Mouse (Mus musculus): ENCODE data around the gene Osbpl3. TPM values are rescaled to one million over a fixed set of nuclear protein-coding genes. Genes with fewer than 3 reads are reported as not detected.

Gene Osbpl3
- polyA plus RNA-seq, 1 experiment from 2014 or later: 19.7 TPM

- 74% methylated on average over 8 of the region's 8 CpGs for WGBS
- Histone ChIP-seq H3K4me2 (ENCODE audit: low read depth, low read length) (no peak overlapping the region), H3K9me3 (replicated peaks; ENCODE audit: control insufficient read depth, low read length) (no peaks in the 10 kb centered on the region), H3K9ac (ENCODE audit: low read length) (no peak overlapping the region), H3K27me3 (ENCODE audit: control insufficient read depth, insufficient read depth, low read length) (no peaks in the 10 kb centered on the region), H3K27ac (ENCODE audit: low read length) (no peak overlapping the region), H3K4me3 (ENCODE audit: low read length) (no peak overlapping the region), H3K36me3 (ENCODE audit: control insufficient read depth, insufficient read depth) (peaks cover 6% of the 10 kb centered on the region; the same call in 1 of the 2 replicates), H3K4me1 (ENCODE audit: control insufficient read depth, insufficient read depth, low read length) (peaks cover 39% of the 10 kb centered on the region)
- no peak for ATAC-seq (replicated peaks; ENCODE audit: extremely low read depth, insufficient read depth, low FRiP score)
Observed at GRCm38 (mm10) chr6:50364364-50364763, 91.6 kb downstream of the Osbpl3 start.

DNA sequence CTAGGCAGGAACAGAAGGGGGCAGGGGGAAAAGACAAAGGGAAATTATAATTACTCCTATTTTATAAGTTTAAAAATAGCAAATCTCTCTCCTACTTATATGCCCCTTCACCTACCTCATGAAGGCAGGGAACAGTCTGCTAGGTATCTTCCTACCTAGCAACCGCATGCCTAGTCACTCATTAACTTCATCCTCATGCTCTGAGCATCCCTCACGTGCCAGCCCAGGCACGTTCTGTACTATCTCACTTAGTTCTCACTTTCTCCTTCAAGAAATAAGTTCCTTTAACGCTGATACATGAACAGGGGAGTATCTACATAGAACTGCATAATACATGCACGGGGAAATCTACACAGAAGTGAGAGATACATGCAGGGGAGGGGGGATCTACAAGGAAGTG is 92.6 kb downstream of the Osbpl3 start:
- H3K4me2 ChIP-seq (ENCODE audit: low read depth, low read length): no peak overlapping the region
- 75% methylated on average over 5 of the region's 5 CpGs for WGBS
- H3K4me1 ChIP-seq (ENCODE audit: control insufficient read depth, insufficient read depth, low read length): peaks cover 47% of the 10 kb centered on the region

DNA sequence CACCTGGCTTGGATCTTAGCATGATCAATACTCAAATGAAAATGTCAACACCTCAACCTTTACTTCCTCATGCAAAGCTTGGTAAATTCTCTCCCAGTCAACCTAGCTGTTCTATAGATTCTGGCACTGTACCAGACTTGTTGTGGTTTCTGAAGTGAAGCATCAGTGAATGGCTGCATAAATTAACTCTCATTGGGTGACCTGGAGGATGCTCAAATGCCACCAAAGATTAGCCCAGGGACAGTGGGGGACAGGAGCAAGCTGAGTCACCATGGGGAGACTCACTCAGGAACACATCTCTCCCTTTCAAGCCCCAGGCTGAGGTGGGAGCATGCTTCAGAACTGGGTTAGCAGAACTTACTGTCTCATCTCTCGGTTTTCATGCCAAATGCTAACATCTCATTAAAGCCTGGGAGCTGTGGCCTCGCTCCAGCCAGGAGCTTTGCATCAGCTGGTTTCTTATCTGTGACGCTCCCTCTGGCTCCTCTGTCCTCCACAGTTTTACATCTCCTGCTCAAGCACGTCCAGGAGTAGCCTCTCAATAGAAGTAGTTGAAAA is 93.2 kb downstream of the Osbpl3 start:
- no peak overlapping the region for H3K4me3 ChIP-seq (ENCODE audit: low read length)
- 32% methylated on average over 4 of the region's 4 CpGs for WGBS
- no peaks in the 10 kb centered on the region for H3K36me3 ChIP-seq (ENCODE audit: control insufficient read depth, insufficient read depth)
- no peak overlapping the region for H3K4me2 ChIP-seq (ENCODE audit: low read depth, low read length)
- no peaks in the 10 kb centered on the region for H3K9me3 ChIP-seq (replicated peaks; ENCODE audit: control insufficient read depth, low read length)
- H3K27ac ChIP-seq (ENCODE audit: low read length): peak overlapping the region; percentile 23; the same call in 1 of the 2 replicates
- ATAC-seq (replicated peaks; ENCODE audit: extremely low read depth, insufficient read depth, low FRiP score): no peak
- H3K9ac ChIP-seq (ENCODE audit: low read length): no peak overlapping the region
- peaks cover 48% of the 10 kb centered on the region for H3K4me1 ChIP-seq (ENCODE audit: control insufficient read depth, insufficient read depth, low read length)
- no peaks in the 10 kb centered on the region for H3K27me3 ChIP-seq (ENCODE audit: control insufficient read depth, insufficient read depth, low read length)

More for the DNA sequence above, 92.6 kb downstream of the Osbpl3 start:
- peak overlapping the region; percentile 23; the same call in 1 of the 2 replicates for H3K27ac ChIP-seq (ENCODE audit: low read length)
- ATAC-seq (replicated peaks; ENCODE audit: extremely low read depth, insufficient read depth, low FRiP score): no peak
- H3K4me3 ChIP-seq (ENCODE audit: low read length): no peak overlapping the region
- H3K27me3 ChIP-seq (ENCODE audit: control insufficient read depth, insufficient read depth, low read length): no peaks in the 10 kb centered on the region
- H3K9me3 ChIP-seq (replicated peaks; ENCODE audit: control insufficient read depth, low read length): no peaks in the 10 kb centered on the region
- peaks cover 4% of the 10 kb centered on the region; the same call in 1 of the 2 replicates for H3K36me3 ChIP-seq (ENCODE audit: control insufficient read depth, insufficient read depth)
- no peak overlapping the region for H3K9ac ChIP-seq (ENCODE audit: low read length)

DNA sequence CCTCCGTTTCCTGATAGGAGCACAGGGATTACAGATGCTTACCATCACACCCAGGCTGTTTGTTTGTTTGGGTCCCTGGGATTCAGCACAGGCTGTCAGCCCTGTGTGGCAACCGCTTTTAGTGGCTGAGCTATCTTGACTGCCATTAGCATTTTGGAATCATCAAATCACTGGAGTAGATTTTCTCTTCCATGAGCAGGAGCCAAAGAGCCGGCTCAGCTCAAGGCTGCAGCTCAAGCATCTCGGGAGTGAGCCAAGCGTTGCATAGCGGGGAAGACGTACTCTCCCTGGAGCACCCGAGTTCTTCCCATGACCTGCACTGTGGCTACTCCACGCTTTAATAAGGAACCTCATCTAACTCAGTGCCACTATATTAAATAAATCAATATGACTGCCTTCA is 93.8 kb downstream of the Osbpl3 start:
- Histone ChIP-seq H3K27ac (ENCODE audit: low read length) (no peak overlapping the region), H3K4me1 (ENCODE audit: control insufficient read depth, insufficient read depth, low read length) (peaks cover 51% of the 10 kb centered on the region), H3K27me3 (ENCODE audit: control insufficient read depth, insufficient read depth, low read length) (no peaks in the 10 kb centered on the region), H3K9me3 (replicated peaks; ENCODE audit: control insufficient read depth, low read length) (no peaks in the 10 kb centered on the region), H3K4me3 (ENCODE audit: low read length) (no peak overlapping the region), H3K4me2 (ENCODE audit: low read depth, low read length) (no peak overlapping the region), H3K36me3 (ENCODE audit: control insufficient read depth, insufficient read depth) (no peaks in the 10 kb centered on the region), H3K9ac (ENCODE audit: low read length) (no peak overlapping the region)
- no peak for ATAC-seq (replicated peaks; ENCODE audit: extremely low read depth, insufficient read depth, low FRiP score)
- WGBS: 72% methylated on average over 9 of the region's 9 CpGs

DNA sequence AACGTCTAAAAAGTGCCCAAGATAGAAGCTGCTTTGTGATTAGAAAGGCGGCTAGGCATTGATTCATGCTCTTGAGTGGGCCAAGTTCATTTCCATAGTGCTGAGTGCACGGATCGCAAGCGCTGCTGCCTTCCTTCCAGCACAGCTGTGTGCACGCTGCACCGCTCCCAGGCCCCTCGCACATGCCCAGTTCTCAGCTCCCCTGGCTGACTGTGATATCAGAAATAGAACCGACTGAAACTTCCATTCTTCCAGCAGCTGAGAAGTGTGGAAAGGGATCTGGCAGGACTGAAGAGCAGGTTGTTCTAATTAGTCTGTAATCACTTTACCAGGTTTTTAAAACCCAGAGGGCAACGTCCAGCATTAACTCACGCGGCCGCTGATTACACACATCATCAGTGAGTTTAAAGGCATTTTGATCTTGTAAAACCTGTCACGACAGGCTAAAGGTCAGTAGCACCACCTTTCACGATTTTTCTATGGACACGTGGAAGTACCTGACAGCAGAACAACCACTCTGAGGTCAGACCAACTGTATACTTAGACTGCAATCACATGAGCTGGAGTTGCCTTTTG is 97.8 kb downstream of the Osbpl3 start:
- Histone ChIP-seq H3K9me3 (replicated peaks; ENCODE audit: control insufficient read depth, low read length) (no peaks in the 10 kb centered on the region), H3K36me3 (ENCODE audit: control insufficient read depth, insufficient read depth) (no peaks in the 10 kb centered on the region), H3K27ac (ENCODE audit: low read length) (peak overlapping the region; percentile 95), H3K27me3 (ENCODE audit: control insufficient read depth, insufficient read depth, low read length) (no peaks in the 10 kb centered on the region), H3K4me3 (ENCODE audit: low read length) (no peak overlapping the region), H3K4me1 (ENCODE audit: control insufficient read depth, insufficient read depth, low read length) (peaks cover 66% of the 10 kb centered on the region), H3K9ac (ENCODE audit: low read length) (peak overlapping the region; percentile 31; the same call in 1 of the 2 replicates), H3K4me2 (ENCODE audit: low read depth, low read length) (peak overlapping the region; percentile 41)
- ATAC-seq (replicated peaks; ENCODE audit: extremely low read depth, insufficient read depth, low FRiP score): peak; percentile 86
- 22% methylated on average over 16 of the region's 16 CpGs for WGBS

DNA sequence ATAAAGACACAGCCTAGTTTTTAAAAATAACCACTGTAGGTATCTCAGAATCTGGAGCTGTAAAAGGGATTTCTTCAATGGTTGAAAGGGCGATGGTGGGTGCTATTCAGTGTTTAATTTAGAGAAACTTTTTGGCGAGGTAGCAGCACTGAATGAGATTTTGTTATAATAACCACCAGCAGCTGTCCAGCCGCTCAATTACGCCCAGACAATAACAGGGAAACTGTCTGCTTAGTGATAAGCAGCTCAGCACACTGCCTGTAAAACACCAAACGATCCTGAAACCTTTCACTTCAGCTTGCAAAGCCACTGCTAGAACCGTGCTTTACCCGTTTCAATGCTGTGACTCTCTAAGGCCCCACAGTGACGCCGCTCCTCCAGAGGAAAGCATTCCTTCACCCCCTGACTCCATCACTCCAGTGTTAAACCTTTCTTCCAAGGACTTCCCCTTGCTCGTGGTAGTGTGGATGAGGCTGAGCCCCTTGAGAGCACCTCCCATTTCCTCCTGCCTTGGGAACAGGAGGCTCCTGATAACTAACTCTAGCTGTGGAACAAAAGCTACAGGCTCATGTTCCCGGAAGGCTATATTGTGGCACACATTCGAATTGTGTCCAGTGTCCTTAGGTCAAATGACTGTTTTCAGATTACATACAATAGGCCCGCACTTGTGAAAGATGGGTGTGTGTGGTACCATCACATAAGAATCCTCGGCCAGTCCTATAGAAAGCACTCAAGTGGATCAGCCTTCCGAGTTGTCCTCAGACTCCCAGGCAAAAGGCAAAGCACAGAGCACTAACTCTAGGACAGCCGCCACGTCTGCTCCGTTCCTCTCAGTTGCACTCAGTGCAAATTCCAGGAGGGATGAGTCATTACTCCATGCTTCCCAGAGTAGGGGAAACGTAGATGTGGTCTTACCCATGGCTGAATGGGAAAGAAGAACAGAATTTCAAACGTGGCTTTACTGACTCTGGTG is 101.0 kb downstream of the Osbpl3 start:
- H3K36me3 ChIP-seq (ENCODE audit: control insufficient read depth, insufficient read depth): peaks cover 6% of the 10 kb centered on the region; the same call in 1 of the 2 replicates
- 18% methylated on average over 20 of the region's 20 CpGs for WGBS
- no peaks in the 10 kb centered on the region for H3K27me3 ChIP-seq (ENCODE audit: control insufficient read depth, insufficient read depth, low read length)
- ATAC-seq (replicated peaks; ENCODE audit: extremely low read depth, insufficient read depth, low FRiP score): peak; percentile 42
- peak overlapping the region; percentile 40 for H3K4me2 ChIP-seq (ENCODE audit: low read depth, low read length)
- H3K9me3 ChIP-seq (replicated peaks; ENCODE audit: control insufficient read depth, low read length): no peaks in the 10 kb centered on the region
- H3K4me1 ChIP-seq (ENCODE audit: control insufficient read depth, insufficient read depth, low read length): peaks cover 50% of the 10 kb centered on the region
- H3K9ac ChIP-seq (ENCODE audit: low read length): peak overlapping the region; percentile 35
- H3K27ac ChIP-seq (ENCODE audit: low read length): peak overlapping the region; percentile 78
- H3K4me3 ChIP-seq (ENCODE audit: low read length): no peak overlapping the region

DNA sequence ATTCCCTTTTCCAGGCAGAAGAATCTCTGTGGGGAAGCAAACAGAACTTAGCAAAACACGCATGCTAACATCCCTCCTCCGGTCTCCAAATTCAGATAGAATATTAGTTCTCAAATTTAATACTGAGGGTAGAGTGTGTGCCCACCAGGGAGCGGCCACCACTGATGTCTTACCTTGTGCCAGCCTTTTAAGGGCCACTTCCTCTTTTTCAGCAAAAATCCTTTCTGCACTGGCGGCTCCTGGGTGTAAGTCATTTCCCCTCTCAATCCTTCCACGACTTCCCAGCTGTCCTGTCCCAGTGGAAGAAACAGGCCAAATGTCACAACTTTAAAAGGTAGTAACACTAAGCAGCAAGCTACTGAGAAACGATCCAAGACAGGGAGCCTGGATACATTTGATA is 103.2 kb downstream of the Osbpl3 start:
- Histone ChIP-seq H3K27me3 (ENCODE audit: control insufficient read depth, insufficient read depth, low read length) (no peaks in the 10 kb centered on the region), H3K4me3 (ENCODE audit: low read length) (no peak overlapping the region), H3K9ac (ENCODE audit: low read length) (no peak overlapping the region), H3K4me2 (ENCODE audit: low read depth, low read length) (no peak overlapping the region), H3K36me3 (ENCODE audit: control insufficient read depth, insufficient read depth) (peaks cover 8% of the 10 kb centered on the region; the same call in 1 of the 2 replicates), H3K9me3 (replicated peaks; ENCODE audit: control insufficient read depth, low read length) (no peaks in the 10 kb centered on the region), H3K4me1 (ENCODE audit: control insufficient read depth, insufficient read depth, low read length) (peaks cover 36% of the 10 kb centered on the region), H3K27ac (ENCODE audit: low read length) (no peak overlapping the region)
- no peak for ATAC-seq (replicated peaks; ENCODE audit: extremely low read depth, insufficient read depth, low FRiP score)
- 63% methylated on average over 6 of the region's 6 CpGs for WGBS

- no peak for ATAC-seq (replicated peaks; ENCODE audit: extremely low read depth, insufficient read depth, low FRiP score)
- Histone ChIP-seq H3K9ac (ENCODE audit: low read length) (no peak overlapping the region), H3K9me3 (replicated peaks; ENCODE audit: control insufficient read depth, low read length) (no peaks in the 10 kb centered on the region), H3K4me3 (ENCODE audit: low read length) (no peak overlapping the region), H3K36me3 (ENCODE audit: control insufficient read depth, insufficient read depth) (peaks cover 12% of the 10 kb centered on the region), H3K27ac (ENCODE audit: low read length) (no peak overlapping the region), H3K4me1 (ENCODE audit: control insufficient read depth, insufficient read depth, low read length) (peaks cover 17% of the 10 kb centered on the region), H3K27me3 (ENCODE audit: control insufficient read depth, insufficient read depth, low read length) (no peaks in the 10 kb centered on the region), H3K4me2 (ENCODE audit: low read depth, low read length) (no peak overlapping the region)
- 93% methylated on average over 3 of the region's 3 CpGs for WGBS
Observed at GRCm38 (mm10) chr6:50350911-50351310, 105.1 kb downstream of the Osbpl3 start.

GRCm38 (mm10) chr6:50348619-50349018 is 107.4 kb downstream of the Osbpl3 start:
- Histone ChIP-seq H3K4me2 (ENCODE audit: low read depth, low read length) (no peak overlapping the region), H3K36me3 (ENCODE audit: control insufficient read depth, insufficient read depth) (peaks cover 15% of the 10 kb centered on the region), H3K27ac (ENCODE audit: low read length) (no peak overlapping the region), H3K27me3 (ENCODE audit: control insufficient read depth, insufficient read depth, low read length) (no peaks in the 10 kb centered on the region), H3K4me1 (ENCODE audit: control insufficient read depth, insufficient read depth, low read length) (no peaks in the 10 kb centered on the region), H3K9me3 (replicated peaks; ENCODE audit: control insufficient read depth, low read length) (no peaks in the 10 kb centered on the region), H3K9ac (ENCODE audit: low read length) (no peak overlapping the region), H3K4me3 (ENCODE audit: low read length) (no peak overlapping the region)
- WGBS: 92% methylated on average over 1 of the region's 1 CpGs
- ATAC-seq (replicated peaks; ENCODE audit: extremely low read depth, insufficient read depth, low FRiP score): no peak
